Mouse (Mus musculus) intestine, embryonic 15.5 days (tissue): ENCODE measurements at regions not wholly inside any gene's neighbourhood (a gene's known extent, or its start where the extent isn't known, plus 50 kb on each side); places are given as distances from the start of the nearest gene placed in this dataset.

Source experiments
- ATAC-seq: fragments of 200-750 bp; cut with Nextera tagmentation; 2 replicates; pipeline ENCODE4 v1.8.0; 2017; ENCODE audit warnings: moderate TSS enrichment, moderate library complexity
- H3K27ac ChIP-seq: fragments of 300-500 bp; sonication (generic); 2 replicates; pipeline ENCODE4 v1.5.1; 2015; ENCODE audit warnings: mild to moderate bottlenecking, inconsistent platforms
- H3K27me3 ChIP-seq: fragments of 300-500 bp; sonication (generic); replicated peaks from 2 replicates; pipeline ENCODE4 v1.6.1; 2015; ENCODE audit warnings: inconsistent platforms
- H3K36me3 ChIP-seq: fragments of 300-500 bp; sonication (generic); 2 replicates; pipeline ENCODE4 v1.6.1; 2015; ENCODE audit warnings: inconsistent platforms
- H3K4me1 ChIP-seq: fragments of 300-500 bp; sonication (generic); replicated peaks from 2 replicates; pipeline ENCODE4 v1.6.1; 2015; ENCODE audit warnings: inconsistent platforms
- H3K4me2 ChIP-seq: fragments of 300-500 bp; sonication (generic); replicated peaks from 2 replicates; pipeline ENCODE4 v1.6.1; 2015; ENCODE audit warnings: mild to moderate bottlenecking, inconsistent platforms
- H3K4me3 ChIP-seq: fragments of 300-500 bp; sonication (generic); replicated peaks from 2 replicates; pipeline ENCODE4 v1.5.1; 2015; ENCODE audit warnings: inconsistent platforms
- H3K9ac ChIP-seq: fragments of 300-500 bp; sonication (generic); 2 replicates; pipeline ENCODE4 v1.6.1; 2015; ENCODE audit warnings: inconsistent platforms
- H3K9me3 ChIP-seq: fragments of 300-500 bp; sonication (generic); 2 replicates; pipeline ENCODE4 v1.6.1; 2016; ENCODE audit warnings: inconsistent platforms
- whole genome bisulfite sequencing: fragments of 180-500 bp; shearing (Covaris S2); methylation state at CpG from one replicate; pipeline ENCODE4 v1.1.7; 2015; 5-methylcytosine and 5-hydroxymethylcytosine counted together

- no peak overlapping the region for H3K27ac ChIP-seq
- H3K4me2 ChIP-seq: peak overlapping the region; percentile 45
- no peaks in the 10 kb centered on the region for H3K27me3 ChIP-seq
- H3K9me3 ChIP-seq: no peaks in the 10 kb centered on the region
- no peak for ATAC-seq
- H3K4me1 ChIP-seq: peaks cover 9% of the 10 kb centered on the region
- H3K9ac ChIP-seq: no peak overlapping the region
- H3K36me3 ChIP-seq: no peaks in the 10 kb centered on the region
- no peak overlapping the region for H3K4me3 ChIP-seq
- 53% methylated on average over 17 of the region's 17 CpGs for WGBS
Measured at GRCm38 (mm10) chr3:52198751-52199738, 69.1 kb upstream of the Foxo1 start.

GRCm38 (mm10) chr3:52200106-52200505, 68.0 kb upstream of the Foxo1 start:
- H3K4me3 ChIP-seq: no peak overlapping the region
- H3K27ac ChIP-seq: no peak overlapping the region
- H3K9me3 ChIP-seq: no peaks in the 10 kb centered on the region
- no peak overlapping the region for H3K9ac ChIP-seq
- 64% methylated on average over 4 of the region's 4 CpGs for WGBS
- no peaks in the 10 kb centered on the region for H3K27me3 ChIP-seq
- ATAC-seq: no peak
- H3K4me1 ChIP-seq: peaks cover 9% of the 10 kb centered on the region
- no peaks in the 10 kb centered on the region for H3K36me3 ChIP-seq
- no peak overlapping the region for H3K4me2 ChIP-seq

DNA sequence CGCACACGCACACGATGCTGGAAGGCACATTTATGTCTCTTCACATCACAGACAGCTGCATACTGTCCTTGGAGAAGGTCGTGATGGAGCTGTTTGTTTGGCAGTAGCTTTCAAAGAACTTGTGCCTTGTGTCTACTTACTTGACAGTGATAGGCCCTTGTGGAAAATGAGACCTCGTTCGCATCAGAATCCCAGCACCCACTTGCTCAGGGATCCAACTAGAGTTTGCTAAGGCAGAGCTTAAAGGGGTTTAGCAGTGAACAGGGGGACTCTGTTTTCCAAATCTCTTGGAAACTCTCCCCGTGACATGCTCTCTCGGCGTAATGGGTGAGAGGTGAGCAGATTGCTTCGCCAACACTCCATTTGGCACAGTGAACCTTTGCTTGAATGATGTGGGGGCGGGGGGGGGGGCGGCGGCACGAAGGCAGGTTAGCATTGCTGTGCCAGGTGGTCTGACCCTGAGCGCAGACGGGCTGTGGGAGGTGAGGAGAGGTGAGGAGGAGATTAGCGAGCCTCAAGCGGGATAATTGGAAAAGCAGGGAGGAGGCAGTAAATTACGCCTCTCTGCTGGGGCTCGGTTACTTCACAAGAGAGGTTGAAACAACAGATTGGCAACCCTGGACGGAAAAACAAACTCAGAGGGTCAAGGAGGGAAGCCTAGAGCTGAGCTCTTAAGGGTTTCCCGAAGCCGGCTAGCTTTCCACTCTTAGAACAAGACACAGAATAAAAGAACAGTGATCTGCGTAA, 57.4 kb upstream of the Foxo1 start:
- Histone ChIP-seq H3K27ac (no peak overlapping the region), H3K4me1 (no peaks in the 10 kb centered on the region), H3K9ac (no peak overlapping the region), H3K9me3 (no peaks in the 10 kb centered on the region), H3K36me3 (no peaks in the 10 kb centered on the region), H3K4me3 (no peak overlapping the region), H3K4me2 (peak overlapping the region; percentile 46), H3K27me3 (no peaks in the 10 kb centered on the region)
- ATAC-seq: no peak
- 19% methylated on average over 24 of the region's 24 CpGs for WGBS

DNA sequence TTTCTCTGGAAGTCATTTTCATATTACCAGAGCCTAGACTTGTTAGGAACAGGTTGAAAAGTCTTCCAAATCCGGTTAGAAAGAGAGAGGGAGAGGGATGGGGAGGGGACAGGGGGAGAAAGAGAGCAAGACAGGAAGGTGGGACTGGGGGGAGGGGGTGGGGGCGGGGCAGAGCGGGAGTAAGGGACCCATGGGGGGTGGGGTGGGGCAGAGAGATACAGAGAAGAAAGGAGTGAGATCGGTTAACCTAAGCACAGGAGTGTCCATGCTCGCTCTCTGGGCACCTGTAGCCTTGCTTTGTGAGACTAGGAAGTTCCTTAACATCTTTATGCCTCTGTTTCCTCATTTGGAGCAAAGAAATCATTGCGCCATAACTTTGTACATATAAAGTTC, 56.8 kb upstream of the Foxo1 start:
- no peaks in the 10 kb centered on the region for H3K36me3 ChIP-seq
- no peak overlapping the region for H3K27ac ChIP-seq
- no peak overlapping the region for H3K9ac ChIP-seq
- H3K9me3 ChIP-seq: no peaks in the 10 kb centered on the region
- peak overlapping the region; percentile 46 for H3K4me2 ChIP-seq
- ATAC-seq: no peak
- WGBS: 28% methylated on average over 6 of the region's 6 CpGs
- no peaks in the 10 kb centered on the region for H3K27me3 ChIP-seq
- H3K4me3 ChIP-seq: no peak overlapping the region
- no peaks in the 10 kb centered on the region for H3K4me1 ChIP-seq

DNA sequence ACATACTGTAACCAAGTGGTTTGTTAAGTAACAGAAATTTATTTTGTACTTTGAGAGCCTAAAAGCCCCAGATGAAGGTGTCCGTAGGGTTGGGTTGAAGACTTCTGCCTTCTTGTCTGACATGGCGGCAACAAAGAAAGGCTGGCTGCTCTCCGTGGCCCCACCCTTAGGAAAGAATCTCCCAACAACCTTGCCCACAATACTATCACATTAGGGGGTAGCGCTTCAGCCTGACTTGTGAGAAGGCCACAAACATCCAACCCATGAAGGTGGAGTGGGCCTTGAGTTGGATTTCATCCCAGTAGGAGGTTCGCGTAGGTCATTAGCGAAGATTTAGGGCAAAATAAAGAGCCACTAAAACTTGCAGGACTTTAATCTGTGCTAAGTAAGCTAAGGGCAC, 54.0 kb upstream of the Foxo1 start:
- Histone ChIP-seq H3K4me3 (no peak overlapping the region), H3K27ac (no peak overlapping the region), H3K4me2 (no peak overlapping the region), H3K27me3 (no peaks in the 10 kb centered on the region), H3K36me3 (no peaks in the 10 kb centered on the region), H3K9ac (no peak overlapping the region), H3K4me1 (no peaks in the 10 kb centered on the region), H3K9me3 (no peaks in the 10 kb centered on the region)
- ATAC-seq: no peak
- 92% methylated on average over 7 of the region's 7 CpGs for WGBS

DNA sequence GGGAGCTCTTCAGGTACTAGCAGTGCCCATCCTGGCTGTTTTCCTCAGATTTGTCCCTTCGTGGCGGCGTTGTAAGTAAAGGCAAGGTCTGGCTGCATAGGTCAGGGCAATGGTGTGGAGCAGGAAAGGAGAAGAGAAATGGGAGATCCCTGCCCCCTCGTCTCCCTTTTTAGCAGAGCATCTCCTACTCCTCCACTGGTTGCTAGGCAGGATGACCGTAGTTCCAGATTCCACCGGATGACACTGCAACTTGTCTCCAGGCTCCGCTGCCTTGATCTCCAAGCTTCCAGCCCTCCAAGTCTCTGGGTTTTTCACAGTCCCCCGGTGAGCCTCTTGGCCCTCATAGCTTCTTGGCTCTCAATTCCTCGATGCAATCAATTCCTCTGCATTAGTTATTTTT, 53.1 kb upstream of the Foxo1 start:
- no peaks in the 10 kb centered on the region for H3K4me1 ChIP-seq
- no peak overlapping the region for H3K9ac ChIP-seq
- H3K27ac ChIP-seq: no peak overlapping the region
- H3K9me3 ChIP-seq: no peaks in the 10 kb centered on the region
- 88% methylated on average over 9 of the region's 9 CpGs for WGBS
- H3K27me3 ChIP-seq: no peaks in the 10 kb centered on the region
- no peaks in the 10 kb centered on the region for H3K36me3 ChIP-seq
- no peak overlapping the region for H3K4me3 ChIP-seq
- ATAC-seq: no peak
- no peak overlapping the region for H3K4me2 ChIP-seq
